Mouse (Mus musculus) kidney, postnatal 0 days (tissue): Measurements from ENCODE around the gene Wdr1. TPM values are rescaled to one million over a fixed set of nuclear protein-coding genes. Genes with fewer than 3 reads are reported as not detected.

ENCODE experiments used
- ATAC-seq: fragments of 200-750 bp; cut with Nextera tagmentation; replicated peaks from 2 replicates; pipeline ENCODE4 v1.8.0; 2017; ENCODE audit warnings: low read depth, moderate number of reproducible peaks, moderate TSS enrichment, moderate library complexity; ENCODE audit not compliant: low FRiP score
- DNase-seq: peaks from one replicate; pipeline ENCODE4 v3.0.0-alpha.2; 2016; ENCODE audit warnings: low spot score
- H3K27ac ChIP-seq: fragments of 300-500 bp; sonication (generic); 2 replicates; pipeline ENCODE4 v1.5.1; 2014; ENCODE audit warnings: mild to moderate bottlenecking
- H3K27me3 ChIP-seq: fragments of 300-500 bp; sonication (generic); 2 replicates; pipeline ENCODE4 v1.6.1; 2014; ENCODE audit warnings: low read length, mixed read lengths; ENCODE audit not compliant: insufficient read depth
- H3K36me3 ChIP-seq: fragments of 300-500 bp; sonication (generic); 2 replicates; pipeline ENCODE4 v1.6.1; 2014; ENCODE audit warnings: low read length, mixed read lengths; ENCODE audit not compliant: insufficient read depth
- H3K4me1 ChIP-seq: fragments of 300-500 bp; sonication (generic); replicated peaks from 2 replicates; pipeline ENCODE4 v1.6.1; 2014; ENCODE audit warnings: antibody characterized with exemption, low read length, mixed read lengths; ENCODE audit not compliant: insufficient read depth
- H3K4me2 ChIP-seq: fragments of 300-500 bp; sonication (generic); 2 replicates; pipeline ENCODE4 v1.6.1; 2014; ENCODE audit warnings: mild to moderate bottlenecking, low read length, moderate library complexity, mixed read lengths
- H3K4me3 ChIP-seq: fragments of 300-500 bp; sonication (generic); replicated peaks from 2 replicates; pipeline ENCODE4 v1.5.1; 2014; ENCODE audit warnings: low read depth, low read length
- H3K9ac ChIP-seq: fragments of 300-500 bp; sonication (generic); 2 replicates; pipeline ENCODE4 v1.6.1; 2014; ENCODE audit warnings: low read depth, low read length
- H3K9me3 ChIP-seq: fragments of 300-500 bp; sonication (generic); replicated peaks from 2 replicates; pipeline ENCODE4 v1.6.1; 2016; ENCODE audit warnings: low read length, inconsistent platforms, mixed read lengths
- CTCF ChIP-seq: IDR thresholded peaks from 2 replicates; pipeline ENCODE4 v1.5.1; 2016; ENCODE audit warnings: antibody characterized with exemption, low read depth, mild to moderate bottlenecking, moderate library complexity
- WGBS: fragments of 180-500 bp; shearing (Covaris S2); extraction: QIAGEN DNeasy Blood & Tissue Kit; methylation state at CpG from one replicate; pipeline ENCODE4 v1.1.7; 2014; 5-methylcytosine and 5-hydroxymethylcytosine counted together
- polyA plus RNA-seq: library from polyadenylated mRNA; unstranded; fragments of >200 nt; fragmentation: Nextera tagmentation; extraction: Ambion mirVana; gene quantifications from 2 replicates; pipeline ENCODE4 v1.2.1, GENCODE M21; 2015

Wdr1 gene
- polyA plus RNA-seq, 1 experiment from 2014 or later = 165 TPM

- TF ChIP-seq CTCF = no peak
- Histone ChIP-seq H3K4me1 (no peaks in the 10 kb centered on the region), H3K9ac (no peak overlapping the region), H3K4me2 (no peak overlapping the region), H3K4me3 (no peak overlapping the region), H3K9me3 (no peaks in the 10 kb centered on the region), H3K27me3 (no peaks in the 10 kb centered on the region), H3K27ac (no peak overlapping the region), H3K36me3 (no peaks in the 10 kb centered on the region)
- no peak for DNase-seq
- 88% methylated on average over 4 of the region's 4 CpGs for WGBS
- no peak for ATAC-seq
Measured at GRCm38 (mm10) chr5:38489739-38490138, 73.3 kb downstream of the Wdr1 start.

GRCm38 (mm10) chr5:38488673-38489615 lies 74.1 kb downstream of the Wdr1 start:
- H3K4me3 ChIP-seq = no peak overlapping the region
- ATAC-seq (0 out of 2 replicates have a peak, but pooled peaks have one; percentile 11), DNase-seq (no peak)
- no peak overlapping the region for H3K27ac ChIP-seq
- H3K4me2 ChIP-seq = no peak overlapping the region
- no peaks in the 10 kb centered on the region for H3K4me1 ChIP-seq
- no peak overlapping the region for H3K9ac ChIP-seq
- no peak for TF ChIP-seq CTCF
- H3K9me3 ChIP-seq = no peaks in the 10 kb centered on the region
- no peaks in the 10 kb centered on the region for H3K27me3 ChIP-seq
- 64% methylated on average over 20 of the region's 20 CpGs for WGBS
- no peaks in the 10 kb centered on the region for H3K36me3 ChIP-seq

GRCm38 (mm10) chr5:38488026-38488425 lies 75.0 kb downstream of the Wdr1 start:
- DNase-seq (no peak), ATAC-seq (no peak)
- H3K4me1 ChIP-seq = no peaks in the 10 kb centered on the region
- no peak overlapping the region for H3K4me3 ChIP-seq
- no peak overlapping the region for H3K4me2 ChIP-seq
- WGBS = 40% methylated on average over 6 of the region's 6 CpGs
- no peak overlapping the region for H3K9ac ChIP-seq
- no peaks in the 10 kb centered on the region for H3K36me3 ChIP-seq
- H3K27me3 ChIP-seq = no peaks in the 10 kb centered on the region
- TF ChIP-seq CTCF = no peak
- no peaks in the 10 kb centered on the region for H3K9me3 ChIP-seq
- no peak overlapping the region for H3K27ac ChIP-seq

GRCm38 (mm10) chr5:38487247-38487646 lies 75.8 kb downstream of the Wdr1 start:
- no peak for DNase-seq
- Histone ChIP-seq H3K4me1 (no peaks in the 10 kb centered on the region), H3K27ac (no peak overlapping the region), H3K4me3 (no peak overlapping the region), H3K36me3 (no peaks in the 10 kb centered on the region), H3K9ac (no peak overlapping the region), H3K27me3 (no peaks in the 10 kb centered on the region), H3K4me2 (no peak overlapping the region), H3K9me3 (no peaks in the 10 kb centered on the region)
- no peak for ATAC-seq
- 84% methylated on average over 4 of the region's 4 CpGs for WGBS
- no peak for TF ChIP-seq CTCF

- H3K4me2 ChIP-seq = no peak overlapping the region
- H3K27ac ChIP-seq = no peak overlapping the region
- H3K27me3 ChIP-seq = no peaks in the 10 kb centered on the region
- H3K36me3 ChIP-seq = no peaks in the 10 kb centered on the region
- DNase-seq (no peak), ATAC-seq (0 out of 2 replicates have a peak, but pooled peaks have one; percentile 31)
- H3K9me3 ChIP-seq = no peaks in the 10 kb centered on the region
- H3K4me3 ChIP-seq = no peak overlapping the region
- no peak overlapping the region for H3K9ac ChIP-seq
- WGBS = 71% methylated on average over 4 of the region's 4 CpGs
- H3K4me1 ChIP-seq = peaks cover under 1% of the 10 kb centered on the region; the same call in 1 of the 2 replicates
- TF ChIP-seq CTCF = no peak
Measured at GRCm38 (mm10) chr5:38485946-38486345, 77.1 kb downstream of the Wdr1 start.

- DNase-seq = no peak
- WGBS = 45% methylated on average over 7 of the region's 7 CpGs
Measured at GRCm38 (mm10) chr5:38483518-38484110, 79.4 kb downstream of the Wdr1 start.

More at GRCm38 (mm10) chr5:38483518-38484110, 79.4 kb downstream of the Wdr1 start:
- no peak for TF ChIP-seq CTCF
- ATAC-seq = no peak
- no peaks in the 10 kb centered on the region for H3K9me3 ChIP-seq
- no peak overlapping the region for H3K4me3 ChIP-seq
- no peaks in the 10 kb centered on the region for H3K36me3 ChIP-seq
- no peak overlapping the region for H3K4me2 ChIP-seq
- H3K27ac ChIP-seq = no peak overlapping the region
- peaks cover 9% of the 10 kb centered on the region; the same call in 1 of the 2 replicates for H3K4me1 ChIP-seq
- H3K27me3 ChIP-seq = no peaks in the 10 kb centered on the region
- no peak overlapping the region for H3K9ac ChIP-seq
